Mouse (Mus musculus) lung, postnatal 4 days (tissue): Measurements from ENCODE around the gene Slc30a4.

Experiments
- DNase-seq, 2 experiments: peaks; one replicate each; pipeline ENCODE4 v3.0.0; 2021

Gene Slc30a4

DNA sequence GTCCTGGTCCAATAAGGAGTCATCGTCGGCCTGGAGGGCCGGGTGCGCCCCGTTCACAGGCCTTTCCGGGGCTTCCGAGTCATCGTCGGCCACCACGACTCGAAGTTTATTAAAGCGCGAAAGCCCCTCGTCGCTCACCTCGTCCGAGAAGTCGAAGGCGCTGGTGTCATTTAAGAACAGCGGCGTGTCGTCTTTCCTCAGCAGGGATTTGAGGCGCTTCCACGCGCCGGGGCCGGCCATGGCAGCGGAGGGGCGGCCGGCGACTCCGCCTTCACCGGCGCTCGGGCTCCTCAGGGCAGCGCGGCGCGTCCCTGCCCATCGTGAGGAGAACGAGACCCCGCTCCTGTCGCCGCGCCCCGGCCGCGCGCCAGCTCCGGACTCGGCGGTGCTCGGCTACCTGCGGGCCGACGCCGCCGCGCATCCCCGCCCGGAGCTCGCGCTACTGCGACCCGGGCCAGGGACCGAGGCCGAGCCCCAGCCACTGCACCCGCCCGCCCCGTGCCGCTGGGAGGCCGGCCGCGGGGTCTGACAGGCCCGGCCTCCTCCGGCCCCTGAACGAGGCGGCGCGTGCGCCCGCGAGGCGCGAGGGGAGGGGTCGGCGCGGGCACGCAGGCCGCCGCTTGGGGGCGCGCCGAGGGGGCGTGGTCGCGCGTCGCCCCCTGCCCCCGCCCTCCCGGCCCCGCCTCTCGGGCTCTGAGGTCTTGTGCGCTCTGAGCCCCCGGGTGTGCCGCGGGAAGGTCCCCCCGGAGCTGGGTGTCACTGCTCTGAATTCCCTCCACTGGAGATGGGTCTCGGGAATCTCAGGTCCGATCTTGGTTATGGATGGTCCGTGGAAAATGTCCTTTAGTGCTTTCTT, at the start of gene Slc30a4:
Gene Slc30a4, minus strand, starts transcription at position 483 of the 856 bp plus-strand sequence.
- peak; percentile 82 to 92 for DNase-seq

DNA sequence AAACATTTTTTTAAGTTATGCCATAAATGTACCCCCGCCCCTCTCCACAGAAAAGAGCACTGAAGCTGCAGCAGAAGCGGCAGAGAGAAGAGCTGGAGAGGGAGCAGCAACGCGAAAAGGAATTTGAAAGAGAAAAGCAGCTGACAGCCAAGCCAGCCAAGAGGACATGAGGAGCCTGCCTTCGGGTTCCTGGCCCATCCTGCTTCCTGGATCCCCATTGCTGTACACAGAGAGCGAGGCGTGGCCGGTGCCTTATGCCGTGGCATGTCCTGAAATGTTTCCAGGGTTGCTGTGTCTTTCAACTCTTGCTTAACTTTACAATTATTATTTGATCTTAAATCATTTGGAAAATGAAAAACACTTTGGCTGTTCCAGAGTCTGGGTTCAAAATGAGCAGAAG, 44.0 kb upstream of the Slc30a4 start:
- DNase-seq = no peak

DNA sequence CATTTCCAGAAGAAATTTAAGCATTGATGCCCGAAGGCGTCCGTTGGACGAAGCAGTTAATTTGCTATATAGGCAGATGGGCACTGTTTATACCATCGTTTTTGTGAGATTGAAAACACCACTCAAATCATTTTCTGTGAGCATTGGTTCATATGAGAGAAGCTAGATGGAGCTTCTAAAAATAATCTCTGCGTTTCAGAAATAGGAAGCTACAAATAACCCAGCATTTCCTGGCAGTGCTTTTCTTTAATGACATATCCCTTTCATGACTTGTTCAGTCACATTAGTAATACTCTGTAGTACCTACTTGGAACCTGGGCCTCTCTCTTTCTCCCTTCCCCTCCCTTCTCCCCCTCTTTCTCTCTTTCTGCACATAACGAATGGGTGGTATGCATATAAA, 36.6 kb upstream of the Slc30a4 start:
- DNase-seq = no peak

DNA sequence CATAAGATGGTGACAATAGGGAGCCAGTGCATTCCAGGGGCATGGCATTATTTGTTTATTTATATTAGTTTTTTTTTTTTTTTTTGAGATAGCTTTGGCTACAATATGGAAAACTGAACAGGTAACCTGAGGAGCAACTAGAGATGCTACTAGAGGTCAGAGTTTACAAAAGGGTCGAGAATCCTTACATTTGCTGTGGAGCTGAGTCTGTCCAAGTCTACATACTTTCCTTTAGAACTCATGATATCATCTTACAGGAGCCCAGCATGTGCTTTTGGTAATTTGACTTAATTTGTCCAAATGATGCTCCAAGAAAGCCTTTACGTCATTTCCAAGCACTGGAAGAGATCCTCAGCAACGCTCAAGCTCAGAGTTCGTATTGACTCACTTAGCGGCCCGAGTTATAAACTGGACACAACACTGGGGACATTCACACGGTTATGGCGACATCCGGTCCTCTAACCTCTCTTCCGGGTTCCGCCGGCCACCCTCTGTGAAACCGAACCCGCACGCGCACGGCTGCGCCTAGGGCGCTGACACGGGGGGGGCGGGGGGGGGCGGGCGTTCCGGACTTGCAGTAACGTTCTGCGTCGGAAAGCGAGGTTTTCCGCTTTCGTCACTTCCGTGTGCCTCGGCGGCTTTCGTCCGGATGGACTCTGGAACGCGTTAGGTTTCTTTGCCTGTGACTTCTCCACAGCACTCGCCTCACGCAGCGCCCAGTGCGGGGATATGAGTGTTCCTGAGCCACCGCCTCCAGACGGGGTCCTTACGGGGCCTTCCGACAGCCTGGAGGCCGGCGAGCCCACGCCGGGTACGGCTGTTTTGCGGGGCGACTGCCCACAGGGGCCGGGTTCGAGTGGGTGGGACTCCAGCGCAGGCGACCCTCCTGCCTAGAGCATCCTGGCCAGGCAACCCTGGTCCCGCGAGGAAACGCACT, 35.7 kb upstream of the Slc30a4 start, which contains the start of gene Bloc1s6:
Gene Bloc1s6, plus strand, starts transcription at position 610 of the 937 bp plus-strand sequence.
- DNase-seq = peak; percentile 93 to 94

DNA sequence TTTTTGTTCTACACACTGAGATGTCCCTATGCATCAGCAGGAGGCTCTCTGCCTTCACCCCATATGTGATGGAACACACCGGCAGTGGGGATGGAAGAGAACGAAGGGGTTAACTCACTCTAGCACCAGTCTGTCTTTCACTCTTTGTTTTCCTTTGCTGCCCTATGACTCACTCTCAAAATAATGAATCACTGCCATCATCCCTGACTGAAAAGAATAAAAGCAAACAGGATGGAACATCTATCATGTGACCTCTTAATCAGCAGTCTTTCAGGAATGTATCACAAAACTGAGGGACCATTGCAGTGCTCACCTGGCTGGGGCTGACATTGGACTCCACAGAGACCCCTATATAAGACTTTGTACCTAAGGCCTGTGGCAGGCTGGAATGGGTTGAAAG, 29.0 kb upstream of the Slc30a4 start:
- DNase-seq = no peak

DNA sequence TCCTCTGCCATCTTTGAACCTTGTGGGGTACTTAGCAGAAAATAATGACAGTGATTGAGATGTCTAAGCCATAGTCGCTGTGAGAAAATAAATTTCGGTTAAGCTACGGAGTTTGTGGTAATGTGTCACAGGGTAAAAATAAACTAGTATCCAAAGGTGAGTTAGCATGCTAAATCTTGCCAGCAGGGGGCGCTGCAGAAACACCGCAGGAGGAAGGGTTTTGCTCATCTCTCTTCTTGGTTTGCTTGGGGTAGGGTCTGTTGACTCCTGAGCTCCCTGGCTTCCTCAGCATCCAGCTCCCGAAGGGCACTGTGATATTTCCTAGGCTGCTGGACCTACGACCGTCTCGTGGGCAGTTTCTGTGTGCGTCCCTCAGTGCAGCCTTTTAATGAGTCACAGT, 23.1 kb upstream of the Slc30a4 start:
- peak in 1 of 2 experiments; percentile 26 for DNase-seq

DNA sequence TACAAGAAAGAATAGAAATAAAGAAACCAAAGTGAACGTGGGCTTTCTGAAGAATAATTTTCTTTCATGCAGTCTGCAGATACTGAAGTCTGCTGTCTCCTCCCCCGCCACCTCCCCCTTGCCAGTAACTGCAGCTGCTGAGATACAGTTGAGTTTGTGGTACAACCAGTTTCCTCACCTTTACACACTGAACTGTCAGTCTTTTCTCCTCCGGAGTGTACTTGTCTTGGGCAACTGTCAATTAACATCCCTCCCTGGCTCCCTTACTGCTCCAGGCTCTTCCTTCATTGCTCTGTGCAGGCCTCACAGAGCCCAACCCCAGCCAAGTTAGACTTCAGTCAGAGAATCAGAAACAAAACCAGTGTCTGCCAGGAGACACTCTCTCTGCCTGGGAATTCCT, 18.1 kb upstream of the Slc30a4 start:
- no peak for DNase-seq

DNA sequence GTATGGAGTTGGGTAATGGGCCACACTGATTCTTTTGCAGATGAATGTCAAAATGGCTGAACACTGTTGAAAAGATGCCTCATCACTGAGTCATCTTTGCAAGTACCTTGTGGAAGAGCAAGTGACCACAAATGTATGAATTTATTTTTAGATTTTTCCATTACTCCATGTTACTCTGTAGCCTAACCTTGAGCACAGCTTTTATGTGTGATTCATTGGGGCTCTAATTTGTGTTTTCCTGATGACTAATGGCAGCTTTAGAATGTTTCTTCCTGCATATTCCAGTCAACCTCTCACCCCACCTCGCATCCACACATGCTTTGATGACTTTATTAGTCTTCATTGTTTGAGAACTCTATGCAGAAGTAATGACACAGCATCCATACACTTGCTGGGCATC, 16.8 kb upstream of the Slc30a4 start:
- DNase-seq = no peak

DNA sequence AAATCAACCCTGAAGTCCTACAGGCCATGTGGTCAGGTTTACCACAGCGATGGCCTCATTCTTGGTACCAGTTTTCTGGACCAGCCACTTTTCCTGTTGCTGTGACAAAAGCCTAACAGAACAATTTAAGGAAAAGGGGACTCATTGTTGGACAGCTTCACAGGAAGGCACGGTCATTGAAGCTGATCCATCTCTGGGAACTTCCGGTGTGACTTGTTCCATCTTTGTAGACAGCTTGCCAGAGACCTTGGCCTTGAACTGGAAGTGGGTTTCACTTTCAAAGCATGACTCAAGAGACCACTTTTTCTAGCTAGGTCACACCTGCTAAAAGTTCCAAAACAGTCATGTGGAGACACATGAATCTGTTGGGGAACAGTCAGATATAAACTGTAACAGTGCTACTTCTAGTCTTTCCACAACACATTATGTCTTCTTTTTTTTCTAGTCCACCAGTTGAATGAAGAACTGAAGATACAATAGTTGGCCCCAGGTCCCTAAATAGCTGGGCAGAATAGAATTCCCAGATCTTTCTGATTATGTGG, 13.9 kb upstream of the Slc30a4 start:
- DNase-seq = no peak

DNA sequence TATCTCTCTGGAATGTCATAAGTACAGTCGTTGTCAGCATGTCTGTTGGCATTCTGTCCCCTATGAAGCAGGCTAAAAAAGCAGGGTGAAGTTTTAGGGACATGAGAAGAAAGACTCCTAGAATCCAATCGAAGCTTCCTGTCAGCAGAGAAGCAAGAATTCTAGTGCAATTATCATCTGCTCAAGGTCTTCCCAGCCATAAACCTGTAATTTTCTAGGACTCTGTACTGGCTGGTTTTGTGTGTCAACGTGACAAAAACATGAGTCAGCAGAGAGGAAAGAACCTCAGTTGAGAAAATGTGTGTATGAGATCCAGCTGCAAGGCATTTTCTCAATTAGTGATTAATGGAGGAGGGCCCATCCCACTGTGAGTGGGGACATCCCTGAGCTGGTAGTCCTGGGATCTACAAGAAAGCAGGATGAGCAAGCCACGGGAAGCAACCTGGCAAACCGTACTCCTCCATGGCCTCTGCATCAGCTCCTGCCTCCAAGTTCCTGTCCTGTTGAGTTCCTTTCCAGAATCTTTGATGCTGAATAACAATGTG, 12.8 kb upstream of the Slc30a4 start:
- DNase-seq = no peak

DNA sequence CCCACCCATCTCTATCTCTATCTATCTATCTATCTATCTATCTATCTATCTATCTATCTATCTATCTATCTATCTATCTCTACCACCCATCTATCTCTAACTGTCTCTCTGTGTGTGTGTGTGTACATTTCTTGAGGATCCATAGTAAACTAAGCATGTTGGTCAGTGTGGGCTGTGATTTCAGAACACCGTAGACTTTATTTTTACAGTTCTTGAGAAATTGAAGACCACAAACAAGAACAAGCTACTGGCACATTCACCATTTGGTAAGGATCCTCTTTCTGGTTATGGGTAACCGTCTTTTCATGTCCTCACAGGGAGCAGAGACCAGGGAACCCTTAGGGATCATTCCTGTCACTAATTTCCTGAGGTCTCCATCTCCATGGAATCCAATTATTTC, 10.4 kb upstream of the Slc30a4 start:
- DNase-seq = no peak

DNA sequence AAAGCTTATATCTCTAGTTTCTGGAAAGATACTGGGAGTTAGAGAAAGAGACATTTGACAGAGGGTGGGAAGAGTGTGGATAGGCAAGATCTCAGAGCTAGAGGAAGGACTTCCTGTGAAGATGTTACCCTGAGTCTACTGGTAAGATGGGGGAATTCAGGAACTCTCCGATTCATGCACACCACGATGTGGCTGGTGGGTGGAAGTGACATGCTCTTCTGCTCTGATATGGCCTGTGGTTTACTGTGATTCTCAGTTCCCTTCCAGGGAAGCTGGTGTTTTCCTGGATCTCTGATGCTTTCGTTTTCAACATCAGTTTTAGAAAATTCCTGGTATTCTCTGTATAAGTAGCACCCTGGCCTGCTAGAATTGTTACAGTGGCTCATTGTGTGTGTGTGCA, 9.4 kb upstream of the Slc30a4 start:
- DNase-seq = no peak

DNA sequence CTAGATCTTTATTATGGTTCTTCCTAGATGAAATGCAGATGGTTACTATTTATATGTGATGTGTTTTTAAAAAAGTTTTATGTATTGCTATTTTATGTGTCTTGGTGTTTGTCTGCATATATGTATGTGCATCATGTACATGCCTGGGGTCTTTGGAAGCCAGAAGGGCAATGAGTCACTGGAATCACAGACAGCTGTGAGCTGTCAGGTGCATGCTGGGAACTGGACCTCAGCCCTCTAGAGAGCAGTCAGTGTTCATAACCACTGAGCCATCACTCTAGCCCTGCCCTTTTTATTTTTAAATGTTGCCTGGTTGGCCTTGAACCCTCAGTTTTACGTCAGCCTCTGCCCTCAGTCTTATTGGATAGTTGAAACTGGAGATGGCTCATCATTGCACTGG, 6.7 kb upstream of the Slc30a4 start:
- no peak for DNase-seq

DNA sequence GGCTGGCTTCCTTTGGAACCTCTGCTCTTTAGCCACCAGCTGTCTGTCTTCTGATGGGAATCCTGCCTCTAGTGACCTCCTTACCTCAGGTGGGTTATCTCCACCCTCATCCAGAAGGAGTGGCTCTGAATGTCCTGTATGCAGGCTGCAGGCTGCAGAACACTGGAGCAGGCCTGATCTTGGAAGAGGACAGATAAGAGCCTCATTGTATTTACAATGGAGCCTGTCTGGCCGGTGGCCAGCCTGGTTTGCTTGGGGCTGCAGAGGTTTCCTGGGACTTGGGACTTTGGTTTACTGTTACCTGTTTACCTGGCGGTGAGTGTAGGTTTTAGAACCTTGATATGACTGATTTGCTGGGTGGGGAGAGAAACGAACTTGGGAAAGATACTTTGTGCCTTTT, 5.6 kb upstream of the Slc30a4 start:
- no peak for DNase-seq

DNA sequence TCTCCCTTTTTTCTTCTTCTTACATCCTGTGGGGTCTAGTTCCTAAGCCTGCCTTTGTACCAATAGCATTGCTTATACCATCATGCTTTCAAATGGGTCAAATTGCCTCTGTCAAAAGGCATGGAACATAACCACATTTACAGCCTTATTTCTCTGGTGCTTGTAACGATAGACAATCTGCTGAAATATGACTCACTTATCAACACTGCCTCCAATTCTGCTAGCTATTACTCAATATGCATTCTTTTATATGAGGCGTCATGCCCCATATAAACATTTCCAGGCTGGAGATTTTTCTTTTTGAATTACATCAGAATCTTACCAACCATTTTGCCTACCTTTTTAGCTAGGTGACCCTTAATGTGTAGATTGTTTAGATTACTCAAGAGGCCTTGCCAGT, 2.1 kb upstream of the Slc30a4 start:
- DNase-seq = no peak

DNA sequence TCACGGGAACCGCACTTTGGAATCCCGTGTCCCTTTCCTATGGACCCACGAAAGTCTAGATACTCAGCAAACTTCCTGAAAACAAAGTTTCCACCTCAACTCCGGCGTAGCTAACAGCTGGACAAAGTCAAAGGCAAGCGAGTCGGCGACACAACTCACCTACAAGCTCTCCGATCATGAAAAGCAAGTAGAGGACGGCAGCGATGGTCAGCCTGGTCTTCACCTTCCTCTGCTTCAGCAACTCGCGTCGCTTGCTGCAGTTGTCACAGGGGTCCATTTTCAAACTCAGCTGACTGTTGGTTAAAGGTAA, 637 bp downstream of the Slc30a4 start:
- no peak for DNase-seq

DNA sequence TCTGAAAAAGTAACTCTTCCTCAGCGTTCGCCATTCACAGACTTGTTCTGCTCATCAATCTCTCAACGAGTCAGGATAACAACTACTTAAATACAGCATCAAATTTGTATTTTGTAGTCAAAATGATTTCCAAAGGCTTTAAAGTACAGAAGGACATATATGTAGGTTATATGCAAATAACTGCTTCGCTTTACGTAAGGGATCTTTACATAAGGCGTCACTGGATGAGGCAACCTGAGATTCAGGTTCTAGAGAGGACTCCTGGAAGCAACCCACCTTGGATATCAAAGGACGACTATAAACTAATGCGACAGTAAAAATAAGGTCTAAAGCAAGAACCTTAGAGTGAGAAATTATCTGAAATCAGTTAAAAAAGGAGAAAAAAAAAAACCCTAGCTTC, 1.5 kb downstream of the Slc30a4 start:
- DNase-seq = no peak

DNA sequence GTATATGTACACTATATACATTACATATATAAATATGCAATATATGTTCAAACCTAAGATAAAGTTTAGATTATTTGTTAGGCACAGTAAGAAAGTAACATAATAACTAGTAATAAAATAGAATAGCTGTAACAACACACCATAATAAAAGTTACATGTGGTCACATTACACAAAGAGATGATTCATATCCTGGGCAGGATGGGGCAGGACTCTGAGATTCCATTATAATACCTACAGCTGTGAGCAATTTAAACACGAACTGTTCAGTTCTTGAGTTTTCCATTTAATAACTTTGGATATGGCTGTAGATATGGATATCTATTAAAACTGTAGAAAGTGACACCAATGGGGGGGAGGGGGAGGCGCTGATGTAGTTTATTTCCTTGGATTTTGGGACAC, 4.9 kb downstream of the Slc30a4 start:
- no peak for DNase-seq

DNA sequence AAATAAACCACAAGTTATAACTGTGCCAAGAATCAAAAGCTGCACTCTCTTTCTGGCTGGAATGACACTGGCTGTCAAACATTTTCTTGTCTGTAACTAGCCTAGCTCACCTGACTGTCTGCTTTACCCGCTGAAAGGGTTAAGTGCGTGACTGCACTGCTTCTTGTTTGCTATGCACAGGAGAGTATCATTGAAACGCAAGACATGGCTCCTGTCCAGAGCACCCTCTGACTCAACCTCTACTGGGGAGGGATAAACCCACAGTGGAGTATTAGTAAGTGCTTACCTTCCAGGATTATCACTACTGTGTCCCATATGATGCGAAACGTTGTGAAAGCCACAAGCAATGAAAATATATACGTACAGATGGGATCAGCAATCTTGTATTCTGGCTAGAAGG, 15.8 kb downstream of the Slc30a4 start:
- DNase-seq = peak; percentile 23 to 33

DNA sequence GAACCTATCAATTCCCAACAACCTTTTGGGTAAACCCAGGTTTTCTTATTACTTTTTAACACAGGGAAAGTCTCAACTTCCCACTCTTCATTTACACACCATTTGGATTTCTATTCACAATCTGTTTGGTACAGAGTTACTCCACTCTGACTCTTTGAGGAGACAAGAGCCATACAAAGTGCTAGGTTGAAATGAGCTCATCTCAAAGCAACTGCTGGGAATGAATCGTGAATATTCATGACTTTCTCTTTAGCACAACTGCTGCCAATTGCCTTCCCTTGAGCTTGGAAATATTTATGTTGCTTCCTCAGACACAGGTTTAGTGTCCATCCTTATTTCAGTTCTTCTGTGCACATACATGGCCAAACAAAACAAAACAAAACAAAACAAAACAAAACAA, 18.8 kb downstream of the Slc30a4 start:
- no peak for DNase-seq

DNA sequence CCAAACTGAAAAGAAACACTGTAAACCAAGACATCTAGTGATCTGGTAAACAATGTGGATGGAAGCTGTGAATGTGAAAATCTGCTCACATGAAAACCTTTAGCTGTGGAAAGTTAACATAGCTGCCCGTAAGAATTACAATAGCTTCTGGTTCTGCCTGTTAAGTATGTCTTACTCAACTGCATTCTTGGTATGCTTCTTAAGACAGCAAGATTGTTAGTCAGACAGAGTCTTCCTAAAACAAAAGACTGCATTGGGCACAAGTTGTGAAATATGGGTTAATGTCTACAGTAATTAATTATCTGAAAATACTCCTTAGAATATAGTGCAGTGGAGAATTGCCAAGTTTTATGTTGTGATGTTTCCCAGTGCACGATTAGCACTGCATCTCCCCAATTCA, 19.9 kb downstream of the Slc30a4 start:
- DNase-seq = no peak

DNA sequence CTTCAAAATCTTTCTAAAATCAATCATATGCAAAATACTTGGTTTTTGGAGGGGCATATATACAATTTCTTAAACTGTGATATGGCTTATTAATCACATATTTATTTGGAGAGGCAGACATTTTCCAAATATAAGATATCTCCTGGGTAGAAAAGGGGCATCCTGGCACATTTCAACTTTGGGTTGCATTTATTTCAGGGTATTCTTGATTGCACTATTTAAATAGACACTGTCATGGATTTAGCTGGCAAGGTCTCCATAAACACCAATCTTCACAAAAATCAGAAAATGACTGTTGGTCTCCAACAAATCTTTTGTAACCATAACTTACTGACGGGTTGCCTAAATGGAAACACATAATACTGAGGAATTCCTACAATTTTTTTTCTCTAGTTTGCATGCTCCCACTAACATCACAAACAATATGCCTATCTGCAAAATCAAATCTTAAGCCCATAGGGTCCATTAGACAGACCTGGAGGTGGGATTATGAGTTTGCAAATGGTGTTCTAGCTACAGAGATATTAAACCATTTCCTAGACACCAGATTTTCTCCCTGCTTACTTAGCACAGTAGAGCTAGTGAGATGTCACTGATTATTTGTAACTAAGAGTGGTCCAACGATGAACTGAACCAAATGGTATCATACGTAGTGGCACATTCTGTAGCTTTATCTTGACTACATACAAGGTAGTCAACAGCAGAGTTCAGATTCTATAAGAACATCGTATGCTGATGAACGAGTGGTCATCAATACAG, 20.9 kb downstream of the Slc30a4 start:
- no peak for DNase-seq

DNA sequence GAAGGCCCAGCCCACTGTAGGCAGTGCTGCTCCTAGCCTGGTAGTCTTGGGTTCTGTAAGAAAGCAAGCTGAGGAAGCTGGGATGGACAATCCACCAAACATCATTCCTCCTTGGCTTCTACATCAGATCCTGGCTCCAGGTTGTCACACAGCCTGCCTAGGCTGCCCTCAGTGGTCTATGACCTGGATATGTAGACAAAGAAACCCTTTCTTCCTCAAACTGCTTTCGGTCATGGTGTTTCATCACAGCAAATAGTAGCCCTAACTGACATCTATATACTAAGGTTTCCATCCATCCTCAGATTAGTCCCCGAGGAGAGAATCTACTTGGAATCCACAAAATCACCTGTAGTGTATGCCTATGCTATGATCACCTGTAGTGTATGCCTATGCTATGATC, 27.3 kb downstream of the Slc30a4 start:
- DNase-seq = no peak
